Comparison of ENCODE assay signal across 24 mouse cellular contexts in genomic region chr5:125480434-125481231, GRCm38 (mm10). TPM values are rescaled to one million over a fixed set of nuclear protein-coding genes. Genes with fewer than 3 reads are reported as not detected.
DNase-seq lines count a peak whose midpoint lies in the region; ATAC-seq lines count a peak whose summit lies in the region.
"Had no signal": no experiment of that assay in that cellular context is flagged by ENCODE, and none has a peak within 500 bp of the region (broad histone marks: within the 10 kb centered on the region; RNA-seq: fewer than 3 reads in every experiment).

No protein-coding gene starts in this region.

- no peak for ATAC-seq in hindbrain, embryonic 13.5 days (ENCODE audit: low FRiP score)
- ATAC-seq in intestine, embryonic 16.5 days: no peak
- no peak for ATAC-seq in stomach, embryonic 15.5 days (ENCODE audit: insufficient read depth, low FRiP score, low read depth)
- ATAC-seq in forebrain, embryonic 13.5 days: no peak
- ATAC-seq: forebrain, embryonic 15.5 days had no signal

- H3K27me3 ChIP-seq in hindbrain, embryonic 10.5 days (ENCODE audit: insufficient read depth, poor library complexity, severe bottlenecking): no peaks in the 10 kb centered on the region
- no peaks in the 10 kb centered on the region for H3K27me3 ChIP-seq in hindbrain, embryonic 13.5 days
- H3K27me3 ChIP-seq in intestine, embryonic 16.5 days (replicated peaks; ENCODE audit: control insufficient read depth, insufficient read depth, low read length): no peaks in the 10 kb centered on the region
- H3K27me3 ChIP-seq in stomach, embryonic 15.5 days (replicated peaks): no peaks in the 10 kb centered on the region
- no peaks in the 10 kb centered on the region for H3K27me3 ChIP-seq in forebrain, embryonic 13.5 days
- H3K27me3 ChIP-seq: embryonic facial prominence, embryonic 15.5 days; forebrain, embryonic 15.5 days; hindbrain, embryonic 15.5 days had no signal

- no peak overlapping the region for H3K4me3 ChIP-seq in hindbrain, embryonic 10.5 days
- no peak overlapping the region for H3K4me3 ChIP-seq in hindbrain, embryonic 13.5 days
- H3K4me3 ChIP-seq in intestine, embryonic 16.5 days (ENCODE audit: low read length): no peak overlapping the region
- H3K4me3 ChIP-seq in stomach, embryonic 15.5 days (replicated peaks): no peak overlapping the region
- no peak overlapping the region for H3K4me3 ChIP-seq in forebrain, embryonic 13.5 days
- H3K4me3 ChIP-seq: embryonic facial prominence, embryonic 15.5 days; erythroblast, embryonic 14.5 days; forebrain, embryonic 10.5 days; forebrain, embryonic 15.5 days; heart, embryonic 10.5 days; hindbrain, embryonic 15.5 days had no signal

- H3K9me3 ChIP-seq in hindbrain, embryonic 10.5 days: no peaks in the 10 kb centered on the region
- H3K9me3 ChIP-seq in hindbrain, embryonic 13.5 days: no peaks in the 10 kb centered on the region
- H3K9me3 ChIP-seq in intestine, embryonic 16.5 days (ENCODE audit: control insufficient read depth, low read length): no peaks in the 10 kb centered on the region
- no peaks in the 10 kb centered on the region for H3K9me3 ChIP-seq in stomach, embryonic 15.5 days
- H3K9me3 ChIP-seq in forebrain, embryonic 13.5 days (replicated peaks): no peaks in the 10 kb centered on the region
- H3K9me3 ChIP-seq: embryonic facial prominence, embryonic 15.5 days; forebrain, embryonic 10.5 days; forebrain, embryonic 15.5 days; heart, embryonic 10.5 days; hindbrain, embryonic 15.5 days had no signal

- H3K9ac ChIP-seq in hindbrain, embryonic 13.5 days: no peak overlapping the region
- H3K9ac ChIP-seq in intestine, embryonic 16.5 days (ENCODE audit: low read depth, low read length): 0 out of 2 replicates have a peak overlapping the region, but pooled peaks have one; percentile 39
- no peak overlapping the region for H3K9ac ChIP-seq in stomach, embryonic 15.5 days
- H3K9ac ChIP-seq in forebrain, embryonic 13.5 days: no peak overlapping the region
- H3K9ac ChIP-seq: embryonic facial prominence, embryonic 15.5 days; forebrain, embryonic 15.5 days; hindbrain, embryonic 15.5 days had no signal

- H3K4me2 ChIP-seq in hindbrain, embryonic 13.5 days: no peak overlapping the region
- H3K4me2 ChIP-seq in intestine, embryonic 16.5 days (ENCODE audit: low read depth, low read length): no peak overlapping the region
- 0 out of 2 replicates have a peak overlapping the region, but pooled peaks have one; percentile 3 for H3K4me2 ChIP-seq in stomach, embryonic 15.5 days
- no peak overlapping the region for H3K4me2 ChIP-seq in forebrain, embryonic 13.5 days
- H3K4me2 ChIP-seq: embryonic facial prominence, embryonic 15.5 days; forebrain, embryonic 15.5 days; hindbrain, embryonic 15.5 days had no signal

- no peak for DNase-seq in hindbrain, embryonic 10.5 days (ENCODE audit: low spot score)
- DNase-seq in kidney, adult 9 months: peak; percentile 28
- DNase-seq in kidney, postnatal 10 days: no peak
- DNase-seq in adrenal gland, postnatal 4 days (ENCODE audit: low spot score in 2 of 2): no peak
- DNase-seq: adrenal gland, postnatal 14 days; cerebellum, adult 18-20 months; cerebellum, adult 9-11 months; cerebellum, postnatal 36 days; gastrocnemius, postnatal 36 days; heart, adult 11 months; heart, postnatal 10 days; heart, postnatal 4 days had no signal

- WGBS in hindbrain, embryonic 10.5 days: 82% methylated on average over 11 of the region's 11 CpGs
- 82% methylated on average over 11 of the region's 11 CpGs for WGBS in hindbrain, embryonic 13.5 days
- 64% methylated on average over 11 of the region's 11 CpGs for WGBS in intestine, embryonic 16.5 days
- 74% methylated on average over 11 of the region's 11 CpGs for WGBS in stomach, embryonic 15.5 days
- 75% methylated on average over 11 of the region's 11 CpGs for WGBS in forebrain, embryonic 13.5 days

- peaks cover 49% of the 10 kb centered on the region for H3K4me1 ChIP-seq in hindbrain, embryonic 10.5 days (replicated peaks)
- peaks cover 47% of the 10 kb centered on the region for H3K4me1 ChIP-seq in hindbrain, embryonic 13.5 days (replicated peaks)
- peaks cover 31% of the 10 kb centered on the region for H3K4me1 ChIP-seq in intestine, embryonic 16.5 days (ENCODE audit: control insufficient read depth, insufficient read depth, low read length)
- H3K4me1 ChIP-seq in stomach, embryonic 15.5 days: peaks cover 26% of the 10 kb centered on the region
- peaks cover 37% of the 10 kb centered on the region for H3K4me1 ChIP-seq in forebrain, embryonic 13.5 days

- 0 out of 2 replicates have a peak overlapping the region, but pooled peaks have one; percentile 29 for H3K27ac ChIP-seq in hindbrain, embryonic 10.5 days
- H3K27ac ChIP-seq in hindbrain, embryonic 13.5 days: no peak overlapping the region
- peak overlapping the region; percentile 40 for H3K27ac ChIP-seq in intestine, embryonic 16.5 days (ENCODE audit: low read length)
- H3K27ac ChIP-seq in stomach, embryonic 15.5 days: peak overlapping the region; percentile 21; the same call in 1 of the 2 replicates
- H3K27ac ChIP-seq in forebrain, embryonic 13.5 days: no peak overlapping the region
- H3K27ac ChIP-seq: embryonic facial prominence, embryonic 15.5 days; forebrain, embryonic 10.5 days; forebrain, embryonic 15.5 days; heart, embryonic 10.5 days; hindbrain, embryonic 15.5 days had no signal

- H3K36me3 ChIP-seq in hindbrain, embryonic 10.5 days: peaks cover 66% of the 10 kb centered on the region
- peaks cover 43% of the 10 kb centered on the region for H3K36me3 ChIP-seq in hindbrain, embryonic 13.5 days
- H3K36me3 ChIP-seq in intestine, embryonic 16.5 days (ENCODE audit: control insufficient read depth, insufficient read depth, low read length): peaks cover 9% of the 10 kb centered on the region; the same call in 1 of the 2 replicates
- 0 out of 2 replicates have a peak, but pooled peaks cover 20% of the 10 kb centered on the region for H3K36me3 ChIP-seq in stomach, embryonic 15.5 days
- H3K36me3 ChIP-seq in forebrain, embryonic 13.5 days (ENCODE audit: poor library complexity, severe bottlenecking): peaks cover 47% of the 10 kb centered on the region

RNA-seq across cellular contexts. Expression of gene Aacs, which starts 5.0 kb away (rescaled TPM):
- 63.4 and 73.4 TPM in 2 replicates for polyA plus RNA-seq in hindbrain, embryonic 10.5 days (2016; fragmentation: Nextera tagmentation; extraction: Ambion mirVana)
- 60.0 and 62.4 TPM in 2 replicates for polyA plus RNA-seq in hindbrain, embryonic 13.5 days (2015; fragmentation: Nextera tagmentation; extraction: Ambion mirVana)
- polyA plus RNA-seq in intestine, embryonic 16.5 days (2015; fragmentation: Nextera tagmentation; extraction: Ambion mirVana): 81.3 and 83.5 TPM in 2 replicates
- polyA plus RNA-seq in stomach, embryonic 15.5 days (2015; fragmentation: Nextera tagmentation; extraction: Ambion mirVana): 58.8 and 61.4 TPM in 2 replicates
- total RNA-seq in adrenal gland, postnatal 4 days (2021): 10 to 100 TPM; 12.8 to 18.9 TPM
- polyA plus RNA-seq in forebrain, embryonic 13.5 days (2015; fragmentation: Nextera tagmentation; extraction: Ambion mirVana): 53.7 and 54.6 TPM in 2 replicates

RNA-seq across cellular contexts. Expression of gene Bri3bp, which starts 39.3 kb away (rescaled TPM):
- 46.9 and 53.8 TPM in 2 replicates for polyA plus RNA-seq in hindbrain, embryonic 10.5 days (2016; fragmentation: Nextera tagmentation; extraction: Ambion mirVana)
- polyA plus RNA-seq in hindbrain, embryonic 13.5 days (2015; fragmentation: Nextera tagmentation; extraction: Ambion mirVana): 31.4 and 35.6 TPM in 2 replicates
- polyA plus RNA-seq in intestine, embryonic 16.5 days (2015; fragmentation: Nextera tagmentation; extraction: Ambion mirVana): 58.2 and 58.3 TPM in 2 replicates
- polyA plus RNA-seq in stomach, embryonic 15.5 days (2015; fragmentation: Nextera tagmentation; extraction: Ambion mirVana): 45.5 and 46.6 TPM in 2 replicates
- 10 to 100 TPM; 34.2 to 37.0 TPM for total RNA-seq in adrenal gland, postnatal 4 days (2021)
- polyA plus RNA-seq in forebrain, embryonic 13.5 days (2015; fragmentation: Nextera tagmentation; extraction: Ambion mirVana): 33.6 and 37.6 TPM in 2 replicates

RNA-seq across cellular contexts. Expression of gene Dhx37, which starts 46.7 kb away (rescaled TPM):
- 19.2 and 21.0 TPM in 2 replicates for polyA plus RNA-seq in hindbrain, embryonic 10.5 days (2016; fragmentation: Nextera tagmentation; extraction: Ambion mirVana)
- polyA plus RNA-seq in hindbrain, embryonic 13.5 days (2015; fragmentation: Nextera tagmentation; extraction: Ambion mirVana): 10.4 and 11.7 TPM in 2 replicates
- polyA plus RNA-seq in intestine, embryonic 16.5 days (2015; fragmentation: Nextera tagmentation; extraction: Ambion mirVana): 8.3 and 10.2 TPM in 2 replicates
- 10.8 and 11.5 TPM in 2 replicates for polyA plus RNA-seq in stomach, embryonic 15.5 days (2015; fragmentation: Nextera tagmentation; extraction: Ambion mirVana)
- 10 to 100 TPM; 14.0 to 16.0 TPM for total RNA-seq in adrenal gland, postnatal 4 days (2021)
- 10.2 and 12.3 TPM in 2 replicates for polyA plus RNA-seq in forebrain, embryonic 13.5 days (2015; fragmentation: Nextera tagmentation; extraction: Ambion mirVana)

RNA-seq across cellular contexts. Expression of gene Tmem132b, which starts 50.9 kb away (rescaled TPM):
- 0.21 and 0.41 TPM in 2 replicates for polyA plus RNA-seq in hindbrain, embryonic 10.5 days (2016; fragmentation: Nextera tagmentation; extraction: Ambion mirVana)
- polyA plus RNA-seq in hindbrain, embryonic 13.5 days (2015; fragmentation: Nextera tagmentation; extraction: Ambion mirVana): 3.0 and 3.4 TPM in 2 replicates
- polyA plus RNA-seq in intestine, embryonic 16.5 days (2015; fragmentation: Nextera tagmentation; extraction: Ambion mirVana): 0.11 and 0.16 TPM in 2 replicates
- polyA plus RNA-seq in stomach, embryonic 15.5 days (2015; fragmentation: Nextera tagmentation; extraction: Ambion mirVana): 0.34 and 0.62 TPM in 2 replicates
- total RNA-seq in adrenal gland, postnatal 4 days (2021): 1 to 10 TPM; 1.8 to 2.2 TPM
- polyA plus RNA-seq in forebrain, embryonic 13.5 days (2015; fragmentation: Nextera tagmentation; extraction: Ambion mirVana): 2.1 TPM in 2 replicates
- total RNA-seq: MEL had no signal
- polyA plus RNA-seq: erythroblast, embryonic 14.5 days; heart, embryonic 10.5 days; heart, embryonic 14.5 days had no signal

Comparison
In these comparisons a context has a peak if more than half of its experiments do, and no peak if none do; other contexts are left out.
1. H3K27ac ChIP-seq: peak in hindbrain, embryonic 10.5 days (single experiment), intestine, embryonic 16.5 days (single experiment) and stomach, embryonic 15.5 days (single experiment); none in hindbrain, embryonic 13.5 days (single experiment) and forebrain, embryonic 13.5 days (single experiment).